Mouse (Mus musculus) limb, embryonic 11.5 days (tissue): ENCODE measurements around the gene Hdac1. TPM values are rescaled to one million over a fixed set of nuclear protein-coding genes. Genes with fewer than 3 reads are reported as not detected.
"Not testable (repeated sequence)": the region's sequence is repeated elsewhere in the genome, so short reads cannot be mapped to it uniquely, and the experiment has no call there.

Experiments used
- ATAC-seq: fragments of 200-750 bp; cut with Nextera tagmentation; 2 replicates; pipeline ENCODE4 v1.8.0; 2017; ENCODE audit warnings: low read depth; ENCODE audit not compliant: insufficient number of reproducible peaks, low FRiP score, low TSS enrichment
- DNase-seq: peaks from one replicate; pipeline ENCODE4 v3.0.0-alpha.2; 2015; ENCODE audit warnings: low spot score
- H3K27ac ChIP-seq: fragments of 300-500 bp; sonication (generic); replicated peaks from 2 replicates; pipeline ENCODE4 v1.5.1; 2014; ENCODE audit warnings: low read depth, mild to moderate bottlenecking, low read length
- H3K27me3 ChIP-seq: fragments of 300-500 bp; sonication (generic); 2 replicates; pipeline ENCODE4 v1.6.1; 2014; ENCODE audit warnings: mild to moderate bottlenecking, low read length, mixed read lengths; ENCODE audit not compliant: control insufficient read depth, insufficient read depth
- H3K36me3 ChIP-seq: fragments of 300-500 bp; sonication (generic); 2 replicates; pipeline ENCODE4 v1.6.1; 2014; ENCODE audit warnings: mild to moderate bottlenecking, low read length, moderate library complexity, mixed read lengths; ENCODE audit not compliant: control insufficient read depth, insufficient read depth
- H3K4me1 ChIP-seq: fragments of 300-500 bp; sonication (generic); 2 replicates; pipeline ENCODE4 v1.6.1; 2014; ENCODE audit warnings: low read length, mixed read lengths; ENCODE audit not compliant: control insufficient read depth, insufficient read depth
- H3K4me2 ChIP-seq: fragments of 300-500 bp; sonication (generic); 2 replicates; pipeline ENCODE4 v1.6.1; 2014; ENCODE audit warnings: low read depth, mild to moderate bottlenecking, moderate library complexity; ENCODE audit not compliant: severe bottlenecking
- H3K4me3 ChIP-seq: fragments of 300-500 bp; sonication (generic); 2 replicates; pipeline ENCODE4 v1.5.1; 2014; ENCODE audit warnings: low read depth, low read length
- H3K9ac ChIP-seq: fragments of 300-500 bp; sonication (generic); 2 replicates; pipeline ENCODE4 v1.6.1; 2014; ENCODE audit warnings: mild to moderate bottlenecking, low read length
- H3K9me3 ChIP-seq: fragments of 300-500 bp; sonication (generic); 2 replicates; pipeline ENCODE4 v1.6.1; 2016; ENCODE audit warnings: low read length; ENCODE audit not compliant: control insufficient read depth
- WGBS: fragments of 180-500 bp; shearing (Covaris S2); extraction: QIAGEN DNeasy Blood & Tissue Kit; methylation state at CpG from one replicate; pipeline ENCODE4 v1.1.7; 2014; 5-methylcytosine and 5-hydroxymethylcytosine counted together
- polyA plus RNA-seq: library from polyadenylated mRNA; unstranded; fragments of >200 nt; fragmentation: Nextera tagmentation; extraction: Ambion mirVana; gene quantifications from 2 replicates; pipeline ENCODE4 v1.2.1, GENCODE M21; 2014

The Hdac1 gene
- polyA plus RNA-seq, 1 experiment from 2014 or later: 309 TPM

DNA sequence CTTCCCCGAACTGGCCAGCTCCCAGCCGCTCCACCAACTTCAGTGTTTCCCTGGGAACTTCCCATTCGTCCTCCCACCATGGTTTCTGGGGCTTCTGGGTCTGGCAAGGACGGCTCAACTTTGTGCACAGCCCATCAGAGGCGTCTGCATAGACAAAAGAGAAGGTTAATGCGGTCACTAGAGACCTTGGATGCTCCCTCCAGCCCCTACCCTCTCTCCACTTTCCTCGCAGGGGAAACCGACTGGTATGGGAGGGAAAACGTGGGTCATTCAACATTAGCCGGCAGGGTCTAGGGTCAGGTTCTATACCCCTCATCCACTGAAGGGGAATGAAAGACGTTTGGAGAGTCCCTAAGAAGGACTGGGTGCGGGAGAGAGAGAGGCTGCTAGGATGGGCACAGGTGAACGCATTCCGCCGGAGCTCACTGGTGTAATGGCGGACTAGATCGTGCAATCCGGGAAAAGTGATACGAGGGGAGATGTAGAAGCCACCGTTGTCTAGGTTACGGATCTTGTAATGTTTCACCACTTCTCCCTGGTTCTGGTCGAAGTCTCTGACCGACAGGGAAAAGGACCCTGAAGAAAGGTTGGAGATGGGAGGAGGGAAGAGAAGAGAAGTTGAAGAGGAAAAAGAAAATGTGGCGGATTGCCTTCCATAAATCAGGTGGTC, 13.5 kb upstream of the Hdac1 start:
- H3K36me3 ChIP-seq: no peaks in the 10 kb centered on the region
- H3K27ac ChIP-seq: 0 out of 2 replicates have a peak overlapping the region, but pooled peaks have one; percentile 30
- peak overlapping the region; percentile 74 for H3K4me2 ChIP-seq
- peak overlapping the region; percentile 53 for H3K4me3 ChIP-seq
- DNase-seq (no peak), ATAC-seq (0 out of 2 replicates have a peak, but pooled peaks have one; percentile 9)
- peak overlapping the region; percentile 49 for H3K9ac ChIP-seq
- peaks cover 5% of the 10 kb centered on the region; the same call in 1 of the 2 replicates for H3K4me1 ChIP-seq
- H3K9me3 ChIP-seq: no peaks in the 10 kb centered on the region
- under 1% methylated on average over 24 of the region's 24 CpGs for WGBS
- no peaks in the 10 kb centered on the region for H3K27me3 ChIP-seq

DNA sequence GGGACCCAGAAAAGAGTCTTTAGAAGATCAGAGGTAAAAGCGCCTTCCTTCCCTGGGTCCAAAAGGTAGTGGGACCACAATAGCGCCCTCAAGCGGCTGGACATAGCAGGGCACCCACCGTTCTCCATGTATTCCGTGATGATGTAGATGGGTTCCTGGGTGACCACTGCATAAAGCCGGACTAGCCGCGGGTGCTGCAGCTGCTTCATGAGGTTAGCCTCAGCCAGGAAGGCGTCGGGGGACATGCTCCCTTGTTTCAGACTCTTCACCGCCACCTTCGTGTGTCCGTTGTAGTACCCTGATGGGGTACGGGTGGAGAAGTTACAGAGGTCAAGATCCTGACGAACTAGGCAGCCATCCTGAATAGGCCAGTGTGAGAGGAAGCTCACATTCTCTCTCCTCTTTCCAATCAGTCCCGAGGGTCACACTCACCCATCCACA, 12.9 kb upstream of the Hdac1 start:
- Histone ChIP-seq H3K4me2 (peak overlapping the region; percentile 74), H3K4me3 (peak overlapping the region; percentile 53), H3K27me3 (no peaks in the 10 kb centered on the region), H3K4me1 (peaks cover 6% of the 10 kb centered on the region), H3K9me3 (no peaks in the 10 kb centered on the region), H3K9ac (peak overlapping the region; percentile 49), H3K27ac (no peak overlapping the region), H3K36me3 (no peaks in the 10 kb centered on the region)
- DNase-seq (peak; percentile 81), ATAC-seq (no peak)
- 4% methylated on average over 16 of the region's 16 CpGs for WGBS

DNA sequence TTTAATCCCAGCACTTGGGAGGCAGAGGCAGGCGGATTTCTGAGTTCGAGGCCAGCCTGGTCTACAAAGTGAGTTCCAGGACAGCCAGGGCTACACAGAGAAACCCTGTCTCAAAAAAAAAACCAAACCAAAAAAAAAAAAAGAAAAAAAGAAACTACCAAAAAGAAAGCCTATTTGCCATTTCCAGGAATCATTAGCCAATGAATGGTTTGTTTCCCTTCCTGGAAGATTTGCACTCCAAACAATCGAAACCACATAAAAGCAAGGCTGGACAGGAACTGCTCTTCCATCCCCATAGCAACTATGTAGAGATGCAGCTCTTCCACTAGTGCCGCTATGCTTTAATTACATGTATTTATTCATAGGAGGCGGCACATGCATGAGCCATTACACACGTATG, 12.0 kb upstream of the Hdac1 start:
- not testable (repeated sequence) for DNase-seq, H3K36me3 ChIP-seq, ATAC-seq, H3K9me3 ChIP-seq, H3K27me3 ChIP-seq, H3K4me3 ChIP-seq, H3K4me2 ChIP-seq, H3K27ac ChIP-seq, H3K9ac ChIP-seq
- H3K4me1 ChIP-seq: peaks cover 13% of the 10 kb centered on the region
- WGBS: 91% methylated on average over 6 of the region's 6 CpGs

DNA sequence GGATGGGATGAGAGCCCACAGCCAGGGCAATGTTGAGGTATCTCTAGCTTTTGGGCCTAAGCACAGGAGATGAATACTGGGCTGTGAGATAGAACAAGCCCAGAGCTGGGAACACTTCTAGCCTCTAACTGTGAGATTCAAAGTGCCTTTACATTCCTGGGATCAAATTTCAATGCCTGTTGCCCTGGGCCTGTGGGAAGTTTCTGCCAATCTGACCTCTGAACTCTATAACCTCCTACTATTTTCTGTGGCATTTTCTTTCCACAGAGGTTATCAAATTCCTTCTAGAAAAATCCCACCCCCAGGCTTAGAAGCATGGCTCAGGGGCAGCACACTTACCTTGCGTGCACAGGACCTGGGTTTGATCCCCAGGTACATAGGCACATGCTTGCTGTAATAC, 7.8 kb upstream of the Hdac1 start:
- Histone ChIP-seq H3K36me3 (no peaks in the 10 kb centered on the region), H3K9me3 (no peaks in the 10 kb centered on the region), H3K4me1 (peaks cover 8% of the 10 kb centered on the region), H3K4me2 (no peak overlapping the region), H3K9ac (peak overlapping the region; percentile 22; the same call in 1 of the 2 replicates), H3K27me3 (no peaks in the 10 kb centered on the region), H3K4me3 (no peak overlapping the region), H3K27ac (peak overlapping the region; percentile 21; the same call in 1 of the 2 replicates)
- DNase-seq (peak; percentile 25), ATAC-seq (no peak)
- 36% methylated on average over 1 of the region's 1 CpGs for WGBS

DNA sequence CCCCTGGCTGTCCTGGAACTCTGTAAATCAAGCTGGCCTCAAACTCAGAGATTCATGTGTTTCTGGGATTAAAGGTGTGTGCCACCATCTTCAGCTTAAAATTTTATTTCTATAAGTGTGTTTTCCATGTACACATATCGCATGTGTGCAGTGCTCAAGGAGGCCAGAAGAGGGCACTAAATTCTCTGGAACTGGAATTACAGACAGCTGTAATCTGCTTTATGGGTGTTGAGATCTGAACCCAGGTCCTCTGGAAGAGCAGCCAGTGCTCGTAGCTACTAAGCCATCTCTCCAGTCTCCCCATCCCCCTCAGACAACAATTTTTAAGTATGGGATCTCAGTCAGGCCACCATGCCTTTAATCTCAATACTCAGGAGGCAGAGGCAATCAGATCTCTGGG, 6.8 kb upstream of the Hdac1 start:
- 87% methylated on average over 2 of the region's 2 CpGs for WGBS
- Histone ChIP-seq H3K27ac (no peak overlapping the region), H3K27me3 (no peaks in the 10 kb centered on the region), H3K9me3 (no peaks in the 10 kb centered on the region), H3K4me3 (no peak overlapping the region), H3K4me2 (no peak overlapping the region), H3K36me3 (no peaks in the 10 kb centered on the region), H3K4me1 (peaks cover 8% of the 10 kb centered on the region), H3K9ac (no peak overlapping the region)
- peak; percentile 32 for DNase-seq
- ATAC-seq: no peak

DNA sequence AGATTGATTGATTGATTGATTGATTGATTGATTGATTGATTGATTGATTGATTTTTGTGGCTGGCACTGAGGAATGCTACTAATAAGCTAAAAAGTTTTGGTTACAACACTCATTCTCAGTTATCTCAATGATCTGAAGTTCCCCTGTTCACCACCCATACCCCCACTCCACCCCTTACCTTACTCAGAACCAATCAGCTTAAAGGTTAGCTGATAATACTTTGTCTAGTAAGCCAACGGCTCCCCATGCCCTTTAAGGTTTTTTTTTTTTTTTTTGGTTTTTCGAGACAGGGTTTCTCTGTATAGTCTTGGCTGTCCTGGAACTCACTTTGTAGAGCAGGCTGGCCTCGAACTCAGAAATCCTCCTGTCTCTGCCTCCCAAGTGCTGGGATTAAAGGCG, 5.1 kb upstream of the Hdac1 start:
- H3K9ac ChIP-seq, ATAC-seq, H3K4me1 ChIP-seq, H3K27ac ChIP-seq, H3K9me3 ChIP-seq, H3K4me2 ChIP-seq, H3K27me3 ChIP-seq, DNase-seq, H3K4me3 ChIP-seq, H3K36me3 ChIP-seq: not testable (repeated sequence)
- WGBS: 91% methylated on average over 4 of the region's 4 CpGs

DNA sequence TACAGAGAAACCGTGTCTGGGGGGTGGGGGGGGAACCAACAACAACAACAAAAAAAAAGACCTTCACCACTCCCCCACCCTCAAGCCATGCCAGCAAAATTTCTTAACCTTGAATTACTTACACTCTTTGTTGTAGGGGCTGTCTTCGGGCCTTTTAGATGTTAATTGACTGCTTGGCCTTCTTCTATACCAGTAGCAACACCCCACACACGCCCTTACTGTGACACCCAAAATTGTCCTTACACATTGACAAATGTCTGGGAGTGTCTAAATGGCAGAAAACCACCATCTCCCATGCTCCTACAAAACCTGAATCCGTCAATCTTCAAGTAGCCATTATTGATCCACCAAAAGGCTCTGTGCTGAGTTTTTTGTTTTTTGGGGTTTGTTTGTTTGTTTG, 1.6 kb upstream of the Hdac1 start:
- H3K4me1 ChIP-seq: peaks cover 9% of the 10 kb centered on the region
- H3K4me2 ChIP-seq: no peak overlapping the region
- H3K9me3 ChIP-seq: no peaks in the 10 kb centered on the region
- DNase-seq (no peak), ATAC-seq (no peak)
- no peak overlapping the region for H3K4me3 ChIP-seq
- no peak overlapping the region for H3K9ac ChIP-seq
- no peaks in the 10 kb centered on the region for H3K27me3 ChIP-seq
- H3K27ac ChIP-seq: no peak overlapping the region
- H3K36me3 ChIP-seq: peaks cover 4% of the 10 kb centered on the region; the same call in 1 of the 2 replicates
- 87% methylated on average over 4 of the region's 4 CpGs for WGBS

DNA sequence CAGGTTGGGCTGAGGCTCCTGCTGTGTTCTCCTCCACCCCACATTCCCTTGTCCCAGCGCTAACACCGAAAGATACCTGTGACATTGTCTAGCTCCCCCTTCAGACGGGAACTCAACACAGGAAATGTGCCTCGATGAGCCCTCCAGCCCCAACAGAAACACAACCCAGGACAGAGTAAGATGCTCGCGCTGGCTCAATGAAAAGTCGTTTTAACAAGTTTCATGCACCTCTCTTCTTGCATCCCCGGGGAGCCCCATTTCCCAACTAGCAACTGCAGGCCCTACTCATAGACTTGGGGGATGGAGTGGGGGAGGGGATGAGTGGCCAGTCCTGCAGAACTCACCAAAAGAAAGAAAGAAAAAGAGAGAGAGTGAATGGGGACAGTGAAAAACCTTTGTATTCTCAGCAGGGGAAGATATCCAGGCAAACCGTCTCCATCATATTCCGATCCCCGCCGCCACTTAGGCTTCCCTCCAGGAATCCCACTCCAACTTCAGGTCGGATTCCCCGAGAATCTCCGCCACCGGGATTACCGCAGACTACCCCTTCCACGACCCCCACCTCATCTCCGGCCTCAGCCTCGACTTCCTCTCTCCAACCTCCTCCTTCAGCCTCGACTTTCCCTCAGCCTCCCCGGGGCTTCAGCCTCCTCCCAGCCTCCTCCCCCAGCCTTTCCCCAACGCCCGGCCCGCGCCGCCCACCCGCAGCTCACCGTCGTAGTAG, 483 bp downstream of the Hdac1 start:
- Histone ChIP-seq H3K36me3 (peaks cover 4% of the 10 kb centered on the region; the same call in 1 of the 2 replicates), H3K27ac (peak overlapping the region; percentile 70), H3K4me1 (peaks cover 9% of the 10 kb centered on the region), H3K9ac (peak overlapping the region; percentile 78), H3K4me3 (peak overlapping the region; percentile 83), H3K9me3 (no peaks in the 10 kb centered on the region), H3K27me3 (no peaks in the 10 kb centered on the region), H3K4me2 (peak overlapping the region; percentile 77)
- ATAC-seq: no peak; the same call in 1 of the 2 replicates
- WGBS: under 1% methylated on average over 30 of the region's 30 CpGs
- DNase-seq: peak; percentile 45
